Mouse (Mus musculus): ENCODE data around the gene Wfdc6b. TPM values are rescaled to one million over a fixed set of nuclear protein-coding genes. Genes with fewer than 3 reads are reported as not detected.

Gene Wfdc6b
- polyA plus RNA-seq, 1 experiment from 2014 or later, result not detected

- no peak overlapping the region for H3K9ac ChIP-seq (ENCODE audit: low read depth, low read length)
- no peak overlapping the region for H3K4me2 ChIP-seq (ENCODE audit: low read depth, low read length)
- no peaks in the 10 kb centered on the region for H3K36me3 ChIP-seq (ENCODE audit: control insufficient read depth, insufficient read depth, low read length)
- 90% methylated on average over 3 of the region's 3 CpGs for WGBS
- ATAC-seq (ENCODE audit: low read depth) (no peak), DNase-seq (ENCODE audit: low spot score) (no peak)
- H3K27ac ChIP-seq (replicated peaks; ENCODE audit: low read depth, low read length), result no peak overlapping the region
- H3K27me3 ChIP-seq (replicated peaks; ENCODE audit: control insufficient read depth, insufficient read depth, low read length), result no peaks in the 10 kb centered on the region
- no peak overlapping the region for H3K4me3 ChIP-seq (ENCODE audit: low read depth, low read length)
- H3K4me1 ChIP-seq (ENCODE audit: control insufficient read depth, insufficient read depth, low read length), result no peaks in the 10 kb centered on the region
- H3K9me3 ChIP-seq (ENCODE audit: control insufficient read depth, low read length), result peaks cover 3% of the 10 kb centered on the region; the same call in 1 of the 2 replicates
These were observed 9.8 kb upstream of the Wfdc6b start for GRCm38 (mm10) chr2:164603482-164603881.

GRCm38 (mm10) chr2:164604411-164604810, 8.9 kb upstream of the Wfdc6b start:
- Histone ChIP-seq H3K4me1 (ENCODE audit: control insufficient read depth, insufficient read depth, low read length) (no peaks in the 10 kb centered on the region), H3K9ac (ENCODE audit: low read depth, low read length) (no peak overlapping the region), H3K36me3 (ENCODE audit: control insufficient read depth, insufficient read depth, low read length) (no peaks in the 10 kb centered on the region), H3K4me3 (ENCODE audit: low read depth, low read length) (no peak overlapping the region), H3K27ac (replicated peaks; ENCODE audit: low read depth, low read length) (no peak overlapping the region), H3K4me2 (ENCODE audit: low read depth, low read length) (no peak overlapping the region), H3K27me3 (replicated peaks; ENCODE audit: control insufficient read depth, insufficient read depth, low read length) (no peaks in the 10 kb centered on the region), H3K9me3 (ENCODE audit: control insufficient read depth, low read length) (peaks cover 3% of the 10 kb centered on the region; the same call in 1 of the 2 replicates)
- ATAC-seq (ENCODE audit: low read depth) (no peak), DNase-seq (ENCODE audit: low spot score) (no peak)
- WGBS, result 81% methylated on average over 8 of the region's 8 CpGs

- Histone ChIP-seq H3K27ac (replicated peaks; ENCODE audit: low read depth, low read length) (no peak overlapping the region), H3K36me3 (ENCODE audit: control insufficient read depth, insufficient read depth, low read length) (no peaks in the 10 kb centered on the region), H3K4me3 (ENCODE audit: low read depth, low read length) (no peak overlapping the region), H3K4me1 (ENCODE audit: control insufficient read depth, insufficient read depth, low read length) (no peaks in the 10 kb centered on the region), H3K4me2 (ENCODE audit: low read depth, low read length) (no peak overlapping the region), H3K27me3 (replicated peaks; ENCODE audit: control insufficient read depth, insufficient read depth, low read length) (no peaks in the 10 kb centered on the region), H3K9ac (ENCODE audit: low read depth, low read length) (no peak overlapping the region), H3K9me3 (ENCODE audit: control insufficient read depth, low read length) (no peaks in the 10 kb centered on the region)
- no peak for ATAC-seq (ENCODE audit: low read depth)
- WGBS, result 80% methylated on average over 6 of the region's 6 CpGs
- DNase-seq (ENCODE audit: low spot score), result no peak
These were observed 4.5 kb upstream of the Wfdc6b start for GRCm38 (mm10) chr2:164608781-164609180.

- Histone ChIP-seq H3K27me3 (replicated peaks; ENCODE audit: control insufficient read depth, insufficient read depth, low read length) (no peaks in the 10 kb centered on the region), H3K4me1 (ENCODE audit: control insufficient read depth, insufficient read depth, low read length) (no peaks in the 10 kb centered on the region), H3K36me3 (ENCODE audit: control insufficient read depth, insufficient read depth, low read length) (no peaks in the 10 kb centered on the region), H3K27ac (replicated peaks; ENCODE audit: low read depth, low read length) (no peak overlapping the region), H3K4me2 (ENCODE audit: low read depth, low read length) (no peak overlapping the region), H3K4me3 (ENCODE audit: low read depth, low read length) (no peak overlapping the region), H3K9ac (ENCODE audit: low read depth, low read length) (no peak overlapping the region), H3K9me3 (ENCODE audit: control insufficient read depth, low read length) (no peaks in the 10 kb centered on the region)
- WGBS, result 85% methylated on average over 3 of the region's 3 CpGs
- DNase-seq (ENCODE audit: low spot score), result no peak
- no peak for ATAC-seq (ENCODE audit: low read depth)
These were observed 2.1 kb downstream of the Wfdc6b start for GRCm38 (mm10) chr2:164615386-164615785.

GRCm38 (mm10) chr2:164619050-164619449, 5.7 kb downstream of the Wfdc6b start:
- DNase-seq (ENCODE audit: low spot score) (no peak), ATAC-seq (ENCODE audit: low read depth) (no peak)
- no peaks in the 10 kb centered on the region for H3K36me3 ChIP-seq (ENCODE audit: control insufficient read depth, insufficient read depth, low read length)
- H3K9ac ChIP-seq (ENCODE audit: low read depth, low read length), result no peak overlapping the region
- no peaks in the 10 kb centered on the region for H3K27me3 ChIP-seq (replicated peaks; ENCODE audit: control insufficient read depth, insufficient read depth, low read length)
- WGBS, result 70% methylated on average over 5 of the region's 5 CpGs
- no peaks in the 10 kb centered on the region for H3K9me3 ChIP-seq (ENCODE audit: control insufficient read depth, low read length)
- no peak overlapping the region for H3K4me2 ChIP-seq (ENCODE audit: low read depth, low read length)
- no peak overlapping the region for H3K27ac ChIP-seq (replicated peaks; ENCODE audit: low read depth, low read length)
- H3K4me1 ChIP-seq (ENCODE audit: control insufficient read depth, insufficient read depth, low read length), result no peaks in the 10 kb centered on the region
- no peak overlapping the region for H3K4me3 ChIP-seq (ENCODE audit: low read depth, low read length)

GRCm38 (mm10) chr2:164621775-164622174, 8.5 kb downstream of the Wfdc6b start:
- ATAC-seq (ENCODE audit: low read depth) (no peak), DNase-seq (ENCODE audit: low spot score) (no peak)
- H3K36me3 ChIP-seq (ENCODE audit: control insufficient read depth, insufficient read depth, low read length), result no peaks in the 10 kb centered on the region
- no peak overlapping the region for H3K4me2 ChIP-seq (ENCODE audit: low read depth, low read length)
- H3K9me3 ChIP-seq (ENCODE audit: control insufficient read depth, low read length), result no peaks in the 10 kb centered on the region
- 81% methylated on average over 4 of the region's 4 CpGs for WGBS
- no peak overlapping the region for H3K4me3 ChIP-seq (ENCODE audit: low read depth, low read length)
- H3K27me3 ChIP-seq (replicated peaks; ENCODE audit: control insufficient read depth, insufficient read depth, low read length), result no peaks in the 10 kb centered on the region
- no peak overlapping the region for H3K9ac ChIP-seq (ENCODE audit: low read depth, low read length)
- H3K4me1 ChIP-seq (ENCODE audit: control insufficient read depth, insufficient read depth, low read length), result no peaks in the 10 kb centered on the region
- no peak overlapping the region for H3K27ac ChIP-seq (replicated peaks; ENCODE audit: low read depth, low read length)

GRCm38 (mm10) chr2:164635266-164635665, 21.9 kb downstream of the Wfdc6b start:
- Histone ChIP-seq H3K27ac (replicated peaks; ENCODE audit: low read depth, low read length) (no peak overlapping the region), H3K9me3 (ENCODE audit: control insufficient read depth, low read length) (no peaks in the 10 kb centered on the region), H3K9ac (ENCODE audit: low read depth, low read length) (no peak overlapping the region), H3K4me2 (ENCODE audit: low read depth, low read length) (no peak overlapping the region), H3K27me3 (replicated peaks; ENCODE audit: control insufficient read depth, insufficient read depth, low read length) (no peaks in the 10 kb centered on the region), H3K36me3 (ENCODE audit: control insufficient read depth, insufficient read depth, low read length) (no peaks in the 10 kb centered on the region), H3K4me3 (ENCODE audit: low read depth, low read length) (no peak overlapping the region), H3K4me1 (ENCODE audit: control insufficient read depth, insufficient read depth, low read length) (no peaks in the 10 kb centered on the region)
- no peak for DNase-seq (ENCODE audit: low spot score)
- 85% methylated on average over 9 of the region's 9 CpGs for WGBS
- ATAC-seq (ENCODE audit: low read depth), result no peak

- Histone ChIP-seq H3K27ac (replicated peaks; ENCODE audit: low read depth, low read length) (no peak within 1 kb of the TSS), H3K4me2 (ENCODE audit: low read depth, low read length) (no peak within 1 kb of the TSS), H3K27me3 (replicated peaks; ENCODE audit: control insufficient read depth, insufficient read depth, low read length) (no peaks in the 10 kb centered on the region), H3K36me3 (ENCODE audit: control insufficient read depth, insufficient read depth, low read length) (no peaks in the 10 kb centered on the region), H3K4me1 (ENCODE audit: control insufficient read depth, insufficient read depth, low read length) (no peaks in the 10 kb centered on the region), H3K9ac (ENCODE audit: low read depth, low read length) (no peak within 1 kb of the TSS), H3K4me3 (ENCODE audit: low read depth, low read length) (no peak within 1 kb of the TSS), H3K9me3 (ENCODE audit: control insufficient read depth, low read length) (no peaks in the 10 kb centered on the region)
- no peak for DNase-seq (ENCODE audit: low spot score)
- ATAC-seq (ENCODE audit: low read depth), result no peak
- 84% methylated on average over 3 of the region's 3 CpGs for WGBS
These were observed 25.4 kb downstream of the Wfdc6b start, which contains the start of gene Wfdc16 for GRCm38 (mm10) chr2:164638696-164639095. Gene Wfdc16, minus strand, starts transcription at chr2:164638796.

GRCm38 (mm10) chr2:164641129-164641528, 27.8 kb downstream of the Wfdc6b start:
- H3K9me3 ChIP-seq (ENCODE audit: control insufficient read depth, low read length), result no peaks in the 10 kb centered on the region
- 70% methylated on average over 7 of the region's 7 CpGs for WGBS
- no peak overlapping the region for H3K27ac ChIP-seq (replicated peaks; ENCODE audit: low read depth, low read length)
- DNase-seq (ENCODE audit: low spot score) (no peak), ATAC-seq (ENCODE audit: low read depth) (no peak)
- no peak overlapping the region for H3K9ac ChIP-seq (ENCODE audit: low read depth, low read length)
- H3K4me2 ChIP-seq (ENCODE audit: low read depth, low read length), result no peak overlapping the region
- no peaks in the 10 kb centered on the region for H3K4me1 ChIP-seq (ENCODE audit: control insufficient read depth, insufficient read depth, low read length)
- H3K36me3 ChIP-seq (ENCODE audit: control insufficient read depth, insufficient read depth, low read length), result no peaks in the 10 kb centered on the region
- H3K4me3 ChIP-seq (ENCODE audit: low read depth, low read length), result no peak overlapping the region
- no peaks in the 10 kb centered on the region for H3K27me3 ChIP-seq (replicated peaks; ENCODE audit: control insufficient read depth, insufficient read depth, low read length)
